16 mouse cellular contexts compared by ENCODE assay signal in the genomic region with DNA sequence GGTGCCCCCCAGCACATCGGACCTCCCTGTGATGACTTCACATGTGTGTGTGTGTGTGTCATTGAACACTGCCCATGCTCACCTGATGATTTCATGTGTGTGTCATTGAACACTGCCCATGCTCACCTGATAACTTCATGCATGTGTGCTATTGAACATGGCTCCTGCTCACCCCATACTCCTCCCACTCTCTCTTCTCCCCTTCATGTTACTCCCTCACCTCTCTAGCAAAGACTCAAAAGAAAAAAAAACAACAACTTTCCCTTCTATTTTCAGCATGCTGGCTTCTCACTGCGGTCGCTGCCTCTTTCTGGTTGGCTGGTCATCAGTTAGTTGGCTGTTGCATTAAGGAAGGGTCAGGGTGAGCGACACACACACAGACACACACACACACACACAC. TPM values are rescaled to one million over a fixed set of nuclear protein-coding genes. Genes with fewer than 3 reads are reported as not detected.
"Had no signal": no experiment of that assay in that cellular context is flagged by ENCODE, and none has a peak within 500 bp of the region (broad histone marks: within the 10 kb centered on the region; RNA-seq: fewer than 3 reads in every experiment).

No protein-coding gene starts in this region.

- H3K27ac ChIP-seq: kidney, postnatal 0 days; layer of hippocampus, adult 2 months; liver, embryonic 14.5 days; stomach, postnatal 0 days had no signal

- DNase-seq: kidney, adult 18-20 months; kidney, postnatal 25 days; layer of hippocampus, adult 9-11 months; liver, postnatal 0 days; lung, embryonic 14.5 days; lung, postnatal 36 days; midbrain, embryonic 14.5 days; right cerebral cortex, adult 18-20 months; right cerebral cortex, postnatal 14 days; thymus, adult 18-20 months; thymus, postnatal 36 days had no signal

- H3K4me3 ChIP-seq: layer of hippocampus, adult 2 months had no signal

RNA-seq across cellular contexts. Expression of gene Kif27, which starts 59.7 kb away (rescaled TPM):
- polyA plus RNA-seq: inflammation-experienced regulatory T-cells, adult 6 months had no signal
